Mouse (Mus musculus): Measurements from ENCODE around the gene Sulf2.

- no peak for TF ChIP-seq POLR2A (IDR thresholded peaks at IDR 0.05; ENCODE audit: low read depth, low read length)
- no peak for TF ChIP-seq CTCF (IDR thresholded peaks at IDR 0.05; ENCODE audit: borderline replicate concordance, insufficient read depth, low read length)
Measured at GRCm38 (mm10) chr2:166102893-166103292, 52.6 kb downstream of the Sulf2 start.
